Mouse (Mus musculus): ENCODE measurements around the gene Scd2. TPM values are rescaled to one million over a fixed set of nuclear protein-coding genes. Genes with fewer than 3 reads are reported as not detected.
A peak's percentile ranks its signal among the peaks of the same experiment; 100 is the strongest.
"Not testable (repeated sequence)": the region's sequence is repeated elsewhere in the genome, so short reads cannot be mapped to it uniquely, and the experiment has no call there.

Scd2 gene
- polyA plus RNA-seq, 1 experiment from 2014 or later = 150 TPM

GRCm38 (mm10) chr19:44280755-44281154 lies 12.7 kb upstream of the Scd2 start:
- ATAC-seq (replicated peaks; ENCODE audit: insufficient number of reproducible peaks, low FRiP score, low TSS enrichment) = no peak
- Histone ChIP-seq H3K9me3 (replicated peaks; ENCODE audit: control insufficient read depth, low read length) (no peaks in the 10 kb centered on the region), H3K27ac (ENCODE audit: low read depth, low read length) (peak overlapping the region; percentile 71), H3K27me3 (ENCODE audit: control insufficient read depth, insufficient read depth, low read length) (no peaks in the 10 kb centered on the region), H3K4me1 (ENCODE audit: control insufficient read depth, insufficient read depth, low read length) (peaks cover 38% of the 10 kb centered on the region), H3K9ac (ENCODE audit: low read depth, low read length) (peak overlapping the region; percentile 46; the same call in 1 of the 2 replicates), H3K36me3 (ENCODE audit: control insufficient read depth, insufficient read depth, low read length) (no peaks in the 10 kb centered on the region), H3K4me2 (peak overlapping the region; percentile 24), H3K4me3 (ENCODE audit: low read depth, low read length) (no peak overlapping the region)
- WGBS (ENCODE audit: insufficient replicate concordance) = 6% methylated on average over 6 of the region's 6 CpGs

GRCm38 (mm10) chr19:44281825-44282447 lies 11.5 kb upstream of the Scd2 start:
- ATAC-seq (replicated peaks; ENCODE audit: insufficient number of reproducible peaks, low FRiP score, low TSS enrichment); H3K36me3 ChIP-seq (ENCODE audit: control insufficient read depth, insufficient read depth, low read length); H3K9me3 ChIP-seq (replicated peaks; ENCODE audit: control insufficient read depth, low read length); H3K27me3 ChIP-seq (ENCODE audit: control insufficient read depth, insufficient read depth, low read length); H3K9ac ChIP-seq (ENCODE audit: low read depth, low read length); H3K4me2 ChIP-seq; H3K27ac ChIP-seq (ENCODE audit: low read depth, low read length); H3K4me3 ChIP-seq (ENCODE audit: low read depth, low read length): not testable (repeated sequence)
- WGBS (ENCODE audit: insufficient replicate concordance) = 42% methylated on average over 1 of the region's 1 CpGs
- H3K4me1 ChIP-seq (ENCODE audit: control insufficient read depth, insufficient read depth, low read length) = peaks cover 44% of the 10 kb centered on the region

DNA sequence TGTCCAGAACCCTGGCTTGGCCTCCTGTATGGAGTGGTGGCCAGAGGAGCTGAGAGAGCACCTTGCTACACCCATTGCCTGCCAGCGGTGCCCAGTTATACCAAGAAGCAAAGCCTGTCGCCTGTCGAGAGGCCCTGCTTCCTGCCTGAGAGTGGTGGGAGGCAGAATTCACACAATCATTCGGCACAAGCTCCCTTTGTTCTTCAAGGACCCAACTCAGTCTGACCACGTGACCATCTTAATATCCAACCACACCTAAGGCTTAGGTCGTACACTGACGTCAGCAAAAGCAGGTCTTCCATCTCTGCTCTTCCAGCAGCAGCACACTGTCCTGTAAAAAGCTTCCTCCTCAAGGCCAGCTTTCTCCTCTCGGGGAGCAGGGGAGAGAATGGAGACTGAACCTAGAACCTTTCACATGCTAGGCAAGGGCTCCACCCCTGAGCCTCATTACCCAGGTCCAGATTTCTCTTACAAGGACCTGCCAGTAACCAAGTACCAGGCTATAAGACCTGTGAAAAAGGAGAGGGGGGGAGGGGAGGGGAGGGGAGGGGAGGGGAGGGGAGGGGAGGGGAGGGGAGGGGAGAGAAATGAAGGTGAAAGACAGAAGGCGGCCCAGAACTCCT lies 10.8 kb upstream of the Scd2 start:
- Histone ChIP-seq H3K4me3 (ENCODE audit: low read depth, low read length) (no peak overlapping the region), H3K4me2 (no peak overlapping the region; the same call in 1 of the 2 replicates), H3K9me3 (replicated peaks; ENCODE audit: control insufficient read depth, low read length) (no peaks in the 10 kb centered on the region), H3K36me3 (ENCODE audit: control insufficient read depth, insufficient read depth, low read length) (no peaks in the 10 kb centered on the region), H3K4me1 (ENCODE audit: control insufficient read depth, insufficient read depth, low read length) (peaks cover 46% of the 10 kb centered on the region), H3K27ac (ENCODE audit: low read depth, low read length) (peak overlapping the region; percentile 10; the same call in 1 of the 2 replicates), H3K9ac (ENCODE audit: low read depth, low read length) (no peak overlapping the region), H3K27me3 (ENCODE audit: control insufficient read depth, insufficient read depth, low read length) (no peaks in the 10 kb centered on the region)
- ATAC-seq (replicated peaks; ENCODE audit: insufficient number of reproducible peaks, low FRiP score, low TSS enrichment) = no peak
- WGBS (ENCODE audit: insufficient replicate concordance) = 26% methylated on average over 9 of the region's 9 CpGs

GRCm38 (mm10) chr19:44283157-44284024 lies 10.1 kb upstream of the Scd2 start:
- H3K4me1 ChIP-seq (ENCODE audit: control insufficient read depth, insufficient read depth, low read length) = peaks cover 47% of the 10 kb centered on the region
- no peak; the same call in 1 of the 2 replicates for ATAC-seq (replicated peaks; ENCODE audit: insufficient number of reproducible peaks, low FRiP score, low TSS enrichment)
- H3K27me3 ChIP-seq (ENCODE audit: control insufficient read depth, insufficient read depth, low read length) = no peaks in the 10 kb centered on the region
- peak overlapping the region; percentile 96 for H3K27ac ChIP-seq (ENCODE audit: low read depth, low read length)
- 29% methylated on average over 15 of the region's 15 CpGs for WGBS (ENCODE audit: insufficient replicate concordance)
- H3K9me3 ChIP-seq (replicated peaks; ENCODE audit: control insufficient read depth, low read length) = no peaks in the 10 kb centered on the region
- H3K4me3 ChIP-seq (ENCODE audit: low read depth, low read length) = peak overlapping the region; percentile 51
- no peaks in the 10 kb centered on the region for H3K36me3 ChIP-seq (ENCODE audit: control insufficient read depth, insufficient read depth, low read length)
- H3K4me2 ChIP-seq = peak overlapping the region; percentile 95
- H3K9ac ChIP-seq (ENCODE audit: low read depth, low read length) = peak overlapping the region; percentile 66; the same call in 1 of the 2 replicates

DNA sequence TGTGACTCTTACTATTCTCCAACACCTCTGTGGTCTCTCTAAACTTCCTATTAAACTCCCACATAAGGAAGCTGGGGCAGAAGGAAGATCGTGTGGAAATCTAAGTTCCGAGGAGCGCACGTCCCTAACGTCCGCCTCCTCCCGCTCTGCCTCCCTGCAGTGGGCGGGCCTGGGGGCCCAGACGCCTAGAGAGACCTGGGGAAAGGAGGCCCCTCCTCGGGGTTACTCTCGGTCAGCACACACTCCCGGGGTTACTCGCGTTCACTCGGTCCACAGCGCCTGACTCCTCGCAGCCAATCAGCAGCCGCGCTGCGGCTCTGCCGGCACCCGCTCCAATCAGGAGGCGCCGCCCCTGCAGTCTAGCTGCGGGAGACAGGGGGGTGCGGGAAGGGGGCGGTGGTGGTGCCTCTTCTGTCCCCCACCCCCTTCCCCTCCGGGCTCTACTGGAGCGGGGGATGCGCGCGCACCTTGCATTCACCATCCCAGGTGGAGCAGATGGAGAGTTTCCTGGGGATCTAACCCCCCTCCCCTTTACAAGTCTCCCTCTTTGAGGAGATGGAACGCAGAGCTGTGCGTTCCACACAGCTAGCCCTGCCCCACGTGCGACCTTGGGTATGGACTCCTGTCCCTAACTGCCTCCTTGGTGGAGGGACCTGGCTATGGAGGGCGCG lies 9.3 kb upstream of the Scd2 start:
- H3K36me3 ChIP-seq (ENCODE audit: control insufficient read depth, insufficient read depth, low read length) = no peaks in the 10 kb centered on the region
- under 1% methylated on average over 38 of the region's 38 CpGs for WGBS (ENCODE audit: insufficient replicate concordance)
- peak overlapping the region; percentile 95 for H3K4me2 ChIP-seq
- peak; percentile 99 for ATAC-seq (replicated peaks; ENCODE audit: insufficient number of reproducible peaks, low FRiP score, low TSS enrichment)
- H3K4me3 ChIP-seq (ENCODE audit: low read depth, low read length) = peak overlapping the region; percentile 51
- H3K9me3 ChIP-seq (replicated peaks; ENCODE audit: control insufficient read depth, low read length) = no peaks in the 10 kb centered on the region
- H3K4me1 ChIP-seq (ENCODE audit: control insufficient read depth, insufficient read depth, low read length) = peaks cover 47% of the 10 kb centered on the region
- peak overlapping the region; percentile 80 for H3K9ac ChIP-seq (ENCODE audit: low read depth, low read length)
- no peaks in the 10 kb centered on the region for H3K27me3 ChIP-seq (ENCODE audit: control insufficient read depth, insufficient read depth, low read length)
- H3K27ac ChIP-seq (ENCODE audit: low read depth, low read length) = peak overlapping the region; percentile 96

DNA sequence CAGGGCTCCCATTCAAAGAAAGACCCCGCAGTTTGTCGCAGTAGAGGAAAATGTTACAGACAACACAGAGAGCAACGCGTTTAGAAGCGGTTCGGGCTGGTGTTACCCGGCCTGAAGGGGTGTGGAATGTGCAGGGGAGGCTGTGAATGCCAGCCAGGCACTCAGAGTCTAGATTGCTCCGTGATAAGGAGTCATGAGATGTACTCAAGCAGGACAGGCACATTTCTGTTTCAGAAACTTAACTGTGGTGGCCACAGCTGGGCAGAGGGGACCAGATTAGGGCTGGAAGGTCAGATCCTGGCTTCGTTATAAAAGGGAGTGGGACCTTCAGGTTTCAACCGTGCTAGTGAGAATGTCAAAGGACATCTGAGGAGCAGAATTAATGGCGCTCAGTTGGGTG lies 8.8 kb upstream of the Scd2 start:
- no peaks in the 10 kb centered on the region for H3K27me3 ChIP-seq (ENCODE audit: control insufficient read depth, insufficient read depth, low read length)
- peak overlapping the region; percentile 96 for H3K27ac ChIP-seq (ENCODE audit: low read depth, low read length)
- H3K4me2 ChIP-seq = peak overlapping the region; percentile 95
- H3K4me1 ChIP-seq (ENCODE audit: control insufficient read depth, insufficient read depth, low read length) = peaks cover 47% of the 10 kb centered on the region
- peak overlapping the region; percentile 51 for H3K4me3 ChIP-seq (ENCODE audit: low read depth, low read length)
- 3% methylated on average over 11 of the region's 11 CpGs for WGBS (ENCODE audit: insufficient replicate concordance)
- no peaks in the 10 kb centered on the region for H3K36me3 ChIP-seq (ENCODE audit: control insufficient read depth, insufficient read depth, low read length)
- H3K9me3 ChIP-seq (replicated peaks; ENCODE audit: control insufficient read depth, low read length) = no peaks in the 10 kb centered on the region
- ATAC-seq (replicated peaks; ENCODE audit: insufficient number of reproducible peaks, low FRiP score, low TSS enrichment) = peak; percentile 28; the same call in 1 of the 2 replicates
- peak overlapping the region; percentile 80 for H3K9ac ChIP-seq (ENCODE audit: low read depth, low read length)

DNA sequence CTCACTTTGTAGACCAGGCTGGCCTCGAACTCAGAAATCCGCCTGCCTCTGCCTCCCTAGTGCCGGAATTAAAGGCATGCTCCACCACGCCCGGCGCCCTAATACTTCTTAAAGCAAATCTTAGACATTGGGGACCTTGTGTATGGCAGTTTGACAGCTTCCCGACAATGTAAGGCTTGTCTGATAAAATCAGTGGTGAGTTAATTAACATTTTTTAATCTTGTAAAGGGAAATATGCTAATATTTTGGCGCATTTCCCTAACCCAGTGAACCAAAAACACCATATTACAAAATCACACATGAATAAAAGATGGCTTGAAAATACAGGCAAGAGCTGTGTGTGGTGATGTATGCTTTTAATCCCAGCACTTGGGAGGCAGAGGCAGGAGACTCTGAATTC lies 7.9 kb upstream of the Scd2 start:
- WGBS (ENCODE audit: insufficient replicate concordance) = 91% methylated on average over 8 of the region's 8 CpGs
- Histone ChIP-seq H3K9me3 (replicated peaks; ENCODE audit: control insufficient read depth, low read length) (no peaks in the 10 kb centered on the region), H3K4me2 (no peak overlapping the region), H3K27me3 (ENCODE audit: control insufficient read depth, insufficient read depth, low read length) (no peaks in the 10 kb centered on the region), H3K4me3 (ENCODE audit: low read depth, low read length) (no peak overlapping the region), H3K27ac (ENCODE audit: low read depth, low read length) (no peak overlapping the region), H3K36me3 (ENCODE audit: control insufficient read depth, insufficient read depth, low read length) (no peaks in the 10 kb centered on the region), H3K9ac (ENCODE audit: low read depth, low read length) (no peak overlapping the region), H3K4me1 (ENCODE audit: control insufficient read depth, insufficient read depth, low read length) (peaks cover 46% of the 10 kb centered on the region)
- ATAC-seq (replicated peaks; ENCODE audit: insufficient number of reproducible peaks, low FRiP score, low TSS enrichment) = no peak

DNA sequence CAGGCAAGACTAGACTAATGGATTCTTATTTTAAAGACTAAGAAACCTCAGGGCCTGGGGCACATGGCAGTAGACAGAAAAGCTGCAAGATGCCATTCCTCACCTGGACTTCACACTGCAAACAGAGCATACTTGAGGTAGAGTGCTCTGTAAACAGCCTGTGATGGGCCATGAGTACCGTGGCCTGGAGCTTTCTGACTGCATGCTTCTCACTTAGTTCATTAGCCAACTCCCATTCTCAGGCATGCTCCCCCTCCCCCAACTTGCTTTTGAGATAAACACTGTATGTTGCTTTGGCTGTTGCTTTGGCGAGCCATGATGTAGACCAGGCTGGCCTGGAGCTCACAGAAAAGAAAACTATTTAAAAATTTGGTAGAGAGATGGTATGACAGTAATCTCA lies 7.4 kb upstream of the Scd2 start:
- Histone ChIP-seq H3K27ac (ENCODE audit: low read depth, low read length) (no peak overlapping the region), H3K9me3 (replicated peaks; ENCODE audit: control insufficient read depth, low read length) (no peaks in the 10 kb centered on the region), H3K9ac (ENCODE audit: low read depth, low read length) (no peak overlapping the region), H3K4me3 (ENCODE audit: low read depth, low read length) (no peak overlapping the region), H3K4me2 (no peak overlapping the region), H3K4me1 (ENCODE audit: control insufficient read depth, insufficient read depth, low read length) (peaks cover 41% of the 10 kb centered on the region), H3K27me3 (ENCODE audit: control insufficient read depth, insufficient read depth, low read length) (no peaks in the 10 kb centered on the region), H3K36me3 (ENCODE audit: control insufficient read depth, insufficient read depth, low read length) (no peaks in the 10 kb centered on the region)
- no peak for ATAC-seq (replicated peaks; ENCODE audit: insufficient number of reproducible peaks, low FRiP score, low TSS enrichment)
- 27% methylated on average over 2 of the region's 2 CpGs for WGBS (ENCODE audit: insufficient replicate concordance)
